Mouse (Mus musculus): ENCODE measurements around the gene Zdhhc23.

DNA sequence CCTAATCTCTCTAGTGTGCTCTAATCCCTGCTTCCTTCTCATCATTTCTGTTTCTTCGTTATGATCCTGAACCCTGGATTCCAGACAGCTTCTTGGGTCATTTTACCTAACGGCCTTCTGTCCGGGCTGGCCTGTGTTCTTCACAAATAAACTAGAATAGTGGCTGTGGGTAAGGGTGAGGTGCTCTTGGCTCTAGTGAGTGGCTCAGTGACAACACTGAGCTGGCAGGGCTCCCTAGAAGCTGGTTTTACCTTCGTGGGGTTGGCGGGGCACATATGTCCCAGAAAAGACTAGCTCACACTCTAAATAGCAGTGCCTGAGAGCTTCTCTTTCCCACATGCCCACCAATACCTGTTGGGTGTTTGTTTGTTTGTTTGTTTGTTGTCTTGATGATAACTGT is 19.9 kb upstream of the Zdhhc23 start:
- TF ChIP-seq EP300 (IDR thresholded peaks at IDR 0.05; ENCODE audit: insufficient read depth, low read depth, low read length) (no peak), CTCF (IDR thresholded peaks at IDR 0.05; ENCODE audit: low read depth, low read length) (no peak), POLR2A (IDR thresholded peaks at IDR 0.05; ENCODE audit: insufficient read depth, low read length) (no peak)
